Mouse (Mus musculus) urinary bladder, adult 18-20 months (tissue): ENCODE results near the gene Btbd35f19.
"Not testable (repeated sequence)": the region's sequence is repeated elsewhere in the genome, so short reads cannot be mapped to it uniquely, and the experiment has no call there.

Experiments used
- DNase-seq, 2 experiments: peaks; one replicate each; pipeline ENCODE4 v3.0.0; 2022; ENCODE audit warnings: low spot score in 2 of 2, mixed read lengths in 2 of 2

Btbd35f19 gene

DNA sequence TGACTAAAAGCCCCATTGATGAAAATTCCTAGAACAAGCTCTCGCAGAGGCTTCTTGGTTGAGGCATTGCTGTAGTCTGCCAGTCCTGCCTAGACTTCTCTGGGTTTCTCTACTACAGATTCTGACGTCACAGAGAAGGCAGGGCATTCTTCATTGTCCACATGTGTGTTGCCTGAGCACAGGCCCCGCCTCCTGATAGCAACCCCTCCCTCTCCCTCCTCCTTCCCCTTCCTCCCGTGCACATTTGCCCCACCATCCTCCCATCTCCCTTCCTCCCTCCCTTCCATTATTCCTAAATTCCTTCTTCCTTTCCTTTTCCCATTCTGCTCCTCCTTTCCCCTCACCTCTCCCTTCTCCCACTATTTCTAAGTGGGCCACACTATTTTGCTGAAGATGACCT, at the start of gene Btbd35f19:
Gene Btbd35f19 (minus strand): TSS at position 101 of the 400 bp plus-strand sequence.
- DNase-seq: not testable (repeated sequence)

DNA sequence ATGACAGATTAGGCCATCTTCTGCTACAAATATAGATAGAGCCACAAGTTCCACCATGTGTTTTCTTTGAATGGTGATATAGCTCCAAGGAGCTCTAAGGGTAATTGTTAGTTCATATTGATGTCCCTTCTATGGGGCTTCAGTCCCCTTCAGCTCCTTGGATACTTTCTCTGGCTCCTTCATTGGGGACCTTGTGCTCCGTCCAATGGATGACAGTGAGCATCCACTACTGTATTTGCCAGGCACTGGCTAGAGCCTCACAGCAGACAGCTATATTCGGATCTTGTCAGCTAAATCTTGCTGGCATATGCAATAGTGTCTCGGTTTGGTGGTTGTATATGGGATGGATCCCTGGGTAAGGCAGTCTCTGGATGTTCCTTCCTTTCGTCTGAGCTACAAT, 41.8 kb downstream of the Btbd35f19 start:
- DNase-seq: not testable (repeated sequence)

- not testable (repeated sequence) for DNase-seq
Measured at GRCm38 (mm10) chrX:31336154-31336553, 47.6 kb downstream of the Btbd35f19 start, which contains the start of gene Btbd35f26. Gene Btbd35f26 (plus strand): TSS chrX:31336454.
